Mouse (Mus musculus) C3H10T1/2 (cell line): ENCODE data around the gene Hist1h2aa. TPM values are rescaled to one million over a fixed set of nuclear protein-coding genes. Genes with fewer than 3 reads are reported as not detected.

Experiments
- polyA plus RNA-seq, 2 experiments: library from polyadenylated mRNA; unstranded; fragments of >200 nt; fragmentation: generic; extraction: Trizol; gene quantifications; one replicate each; pipeline ENCODE4 v1.2.1; 2012; ENCODE audit warnings: missing spikeins in 2 of 2

The Hist1h2aa gene
- polyA plus RNA-seq, result not detected

GRCm38 (mm10) chr13:23934211-23934520 is at the start of gene Hist1h2aa:
Gene Hist1h2aa (plus strand): TSS chr13:23934462.

DNA sequence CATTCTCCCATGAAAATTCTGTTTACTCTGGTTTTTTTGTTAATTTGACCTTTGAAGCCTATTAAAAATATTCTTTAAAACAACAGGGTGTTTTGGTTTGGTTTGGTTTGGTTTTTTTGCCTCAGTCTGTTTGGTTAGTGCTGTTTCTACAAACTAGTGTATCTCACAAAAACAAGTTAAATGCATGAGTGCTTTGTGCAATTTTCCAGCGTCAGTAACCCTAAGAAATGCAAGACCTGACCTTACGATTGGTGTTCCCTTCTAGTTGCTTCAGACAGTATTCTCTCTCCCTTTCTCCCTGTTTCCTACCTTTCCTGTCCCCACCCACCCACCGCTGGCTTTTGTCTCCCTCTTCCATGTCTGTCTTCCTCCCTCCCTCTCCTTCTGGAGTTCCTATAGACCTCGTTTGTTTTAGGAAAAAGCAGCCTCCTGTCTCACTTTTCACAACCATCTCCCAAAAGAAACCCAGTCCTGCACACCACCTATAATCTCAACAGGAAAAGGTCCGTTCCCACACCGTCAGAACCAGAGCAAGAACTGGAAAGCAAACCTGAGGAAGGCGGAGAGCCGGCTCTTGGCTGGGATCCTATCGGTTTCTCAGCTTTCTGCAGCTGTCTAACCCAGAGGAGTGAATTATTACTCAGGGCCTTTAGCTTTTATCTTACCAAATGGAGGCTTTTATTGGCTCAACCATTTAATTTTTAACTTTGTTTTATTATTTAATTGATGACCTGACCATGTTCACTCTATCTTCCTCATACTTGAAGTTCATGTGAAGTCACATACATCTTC is 19.7 kb upstream of the Hist1h2aa start, which contains the start of gene Slc17a4:
Gene Slc17a4, minus strand, starts transcription at position 634 of the 792 bp plus-strand sequence.

DNA sequence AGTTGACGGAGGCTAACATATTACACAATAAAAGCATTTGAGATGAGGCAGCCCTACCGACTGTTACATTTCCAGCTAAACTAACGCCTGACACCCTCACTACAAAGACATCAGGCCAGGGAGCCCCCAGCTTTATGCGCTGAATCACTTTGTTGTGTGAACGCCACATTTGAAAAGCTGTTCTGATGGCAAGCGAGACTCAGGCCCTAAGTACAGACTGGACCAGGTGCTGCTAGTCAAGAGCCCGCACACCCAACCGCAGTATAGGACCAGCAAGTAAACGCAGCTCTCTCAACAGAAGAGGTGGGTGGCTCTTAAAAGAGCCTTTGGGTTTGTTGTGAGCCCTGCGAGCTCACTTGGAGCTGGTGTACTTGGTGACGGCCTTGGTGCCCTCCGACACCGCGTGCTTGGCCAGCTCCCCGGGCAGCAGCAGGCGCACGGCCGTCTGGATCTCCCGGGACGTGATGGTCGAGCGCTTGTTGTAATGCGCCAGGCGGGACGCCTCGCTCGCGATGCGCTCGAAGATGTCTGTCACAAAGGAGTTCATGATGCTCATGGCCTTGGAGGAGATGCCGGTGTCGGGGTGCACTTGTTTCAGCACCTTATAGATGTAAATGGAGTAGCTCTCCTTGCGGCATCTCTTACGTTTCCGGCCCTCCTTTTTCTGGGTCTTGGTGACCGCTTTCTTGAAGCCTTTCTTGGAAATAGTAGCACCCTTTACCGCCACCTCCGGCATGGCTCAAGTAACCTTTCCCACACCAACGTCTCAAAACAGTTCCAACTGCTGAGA is 646 bp upstream of the Hist1h2aa start, which contains the start of gene Hist1h2ba:
Gene Hist1h2ba, minus strand, starts transcription at position 736 of the 790 bp plus-strand sequence.

Other genes starting within 250 kb of the Hist1h2aa start
- gene Hist1h1t, start 238.6 kb upstream of the Hist1h2aa start, polyA plus RNA-seq, result under 1 TPM in 1 of 2 experiments, not detected in 1; 0.27 TPM
- 1 to 10 TPM; 1.3 to 3.2 TPM for gene Hist1h4c, start 236.0 kb upstream of the Hist1h2aa start, polyA plus RNA-seq
- under 1 TPM; 0.15 to 0.91 TPM for gene Hfe, start 223.6 kb upstream of the Hist1h2aa start, polyA plus RNA-seq
- gene Hist1h1c, start 195.7 kb upstream of the Hist1h2aa start, polyA plus RNA-seq, result 100 to 1,000 TPM in 1 of 2 experiments, 10 to 100 TPM in 1; 12.7 to 138 TPM
- gene Hist1h3c, start 188.9 kb upstream of the Hist1h2aa start, polyA plus RNA-seq, result 10 to 100 TPM in 1 of 2 experiments, 1 to 10 TPM in 1; 5.7 to 21.7 TPM
- 10 to 100 TPM in 1 of 2 experiments, 1 to 10 TPM in 1; 3.2 to 12.9 TPM for gene Hist1h2bb, start 187.7 kb upstream of the Hist1h2aa start, polyA plus RNA-seq
- gene Hist1h2ab, start 183.3 kb upstream of the Hist1h2aa start, polyA plus RNA-seq, result 10 to 100 TPM in 1 of 2 experiments, 1 to 10 TPM in 1; 4.4 to 13.0 TPM
- gene Hist1h3b, start 182.2 kb upstream of the Hist1h2aa start, polyA plus RNA-seq, result 1 to 10 TPM; 2.9 to 8.0 TPM
- gene Hist1h4b, start 177.4 kb upstream of the Hist1h2aa start, polyA plus RNA-seq, result 10 to 100 TPM; 12.9 to 53.5 TPM
- 10 to 100 TPM in 1 of 2 experiments, 1 to 10 TPM in 1; 4.4 to 17.3 TPM for gene Hist1h4a, start 173.2 kb upstream of the Hist1h2aa start, polyA plus RNA-seq
- 1 to 10 TPM; 3.2 to 8.0 TPM for gene Hist1h3a, start 172.1 kb upstream of the Hist1h2aa start, polyA plus RNA-seq
- 1 to 10 TPM in 1 of 2 experiments, under 1 TPM in 1; 0.26 to 1.2 TPM for gene Hist1h1a, start 170.8 kb upstream of the Hist1h2aa start, polyA plus RNA-seq
- under 1 TPM in 1 of 2 experiments, not detected in 1; 0.05 TPM for gene Trim38, start 164.5 kb upstream of the Hist1h2aa start, polyA plus RNA-seq
- gene Slc17a2, start 127.5 kb upstream of the Hist1h2aa start, polyA plus RNA-seq, result not detected
- not detected for gene Slc17a3, start 95.0 kb upstream of the Hist1h2aa start, polyA plus RNA-seq
- not detected for gene Slc17a1, start 66.7 kb upstream of the Hist1h2aa start, polyA plus RNA-seq
- not detected for gene Slc17a4, start 19.5 kb upstream of the Hist1h2aa start, polyA plus RNA-seq
- not detected for gene Hist1h2ba, start 306 bp upstream of the Hist1h2aa start, polyA plus RNA-seq
- gene Scgn, start 56.8 kb downstream of the Hist1h2aa start, polyA plus RNA-seq, result not detected